Mouse (Mus musculus): Measurements from ENCODE around the gene Skint8.

DNA sequence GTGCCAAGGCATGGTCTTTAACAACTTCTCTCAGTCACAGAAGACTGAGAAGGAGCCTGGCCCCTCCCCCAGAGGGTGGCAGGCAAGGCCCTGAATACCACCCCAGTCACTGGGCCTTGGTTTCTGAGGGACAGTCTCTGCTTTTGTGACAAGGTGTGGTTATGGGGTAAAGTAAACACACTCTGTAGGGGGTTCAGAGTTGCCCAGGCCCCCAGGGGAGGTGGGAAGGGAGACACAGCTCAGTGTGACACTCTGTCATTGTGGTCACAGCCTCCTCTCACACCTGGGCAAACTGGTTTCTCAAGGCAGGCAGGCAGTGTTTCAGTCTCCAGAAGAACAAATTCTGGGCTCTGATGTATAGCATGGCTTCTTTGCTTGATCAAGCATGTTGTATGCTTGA is 16.4 kb upstream of the Skint8 start, which contains the start of gene Slc5a9:
- TF ChIP-seq GATA1 (IDR thresholded peaks at IDR 0.05; ENCODE audit: borderline replicate concordance, low read length), result no peak
- no peak for TF ChIP-seq FLI1 (IDR thresholded peaks at IDR 0.05; ENCODE audit: low read length)
